Mouse (Mus musculus) kidney, embryonic 16.5 days (tissue): ENCODE results near the gene Gm36210. TPM values are rescaled to one million over a fixed set of nuclear protein-coding genes. Genes with fewer than 3 reads are reported as not detected.

ENCODE experiments used
- ATAC-seq: fragments of 200-750 bp; cut with Nextera tagmentation; 2 replicates; pipeline ENCODE4 v1.8.0; 2017; ENCODE audit warnings: moderate TSS enrichment; ENCODE audit not compliant: low FRiP score, low TSS enrichment
- H3K27ac ChIP-seq: fragments of 300-500 bp; sonication (generic); 2 replicates; pipeline ENCODE4 v1.5.1; 2014; ENCODE audit warnings: low read length
- H3K27me3 ChIP-seq: fragments of 300-500 bp; sonication (generic); 2 replicates; pipeline ENCODE4 v1.6.1; 2014; ENCODE audit warnings: low read length, control low read depth, mixed read lengths; ENCODE audit not compliant: insufficient read depth
- H3K36me3 ChIP-seq: fragments of 300-500 bp; sonication (generic); 2 replicates; pipeline ENCODE4 v1.6.1; 2014; ENCODE audit warnings: low read length, control low read depth, mixed read lengths; ENCODE audit not compliant: insufficient read depth
- H3K4me1 ChIP-seq: fragments of 300-500 bp; sonication (generic); 2 replicates; pipeline ENCODE4 v1.6.1; 2014; ENCODE audit warnings: low read length, control low read depth, mixed read lengths; ENCODE audit not compliant: insufficient read depth
- H3K4me2 ChIP-seq: fragments of 300-500 bp; sonication (generic); replicated peaks from 2 replicates; pipeline ENCODE4 v1.6.1; 2014; ENCODE audit warnings: low read depth, low read length
- H3K4me3 ChIP-seq: fragments of 300-500 bp; sonication (generic); 2 replicates; pipeline ENCODE4 v1.5.1; 2014; ENCODE audit warnings: mild to moderate bottlenecking, low read length
- H3K9ac ChIP-seq: fragments of 300-500 bp; sonication (generic); replicated peaks from 2 replicates; pipeline ENCODE4 v1.6.1; 2014; ENCODE audit warnings: low read length
- H3K9me3 ChIP-seq: fragments of 300-500 bp; sonication (generic); 2 replicates; pipeline ENCODE4 v1.6.1; 2016; ENCODE audit warnings: low read length, control low read depth
- whole genome bisulfite sequencing: fragments of 180-500 bp; shearing (Covaris S2); extraction: QIAGEN DNeasy Blood & Tissue Kit; methylation state at CpG from one replicate; pipeline ENCODE4 v1.1.7; 2014; 5-methylcytosine and 5-hydroxymethylcytosine counted together
- polyA plus RNA-seq: library from polyadenylated mRNA; unstranded; fragments of >200 nt; fragmentation: Nextera tagmentation; extraction: Ambion mirVana; gene quantifications from 2 replicates; pipeline ENCODE4 v1.2.1, GENCODE M21; 2015

The Gm36210 gene
- polyA plus RNA-seq, 1 experiment from 2014 or later = not detected

DNA sequence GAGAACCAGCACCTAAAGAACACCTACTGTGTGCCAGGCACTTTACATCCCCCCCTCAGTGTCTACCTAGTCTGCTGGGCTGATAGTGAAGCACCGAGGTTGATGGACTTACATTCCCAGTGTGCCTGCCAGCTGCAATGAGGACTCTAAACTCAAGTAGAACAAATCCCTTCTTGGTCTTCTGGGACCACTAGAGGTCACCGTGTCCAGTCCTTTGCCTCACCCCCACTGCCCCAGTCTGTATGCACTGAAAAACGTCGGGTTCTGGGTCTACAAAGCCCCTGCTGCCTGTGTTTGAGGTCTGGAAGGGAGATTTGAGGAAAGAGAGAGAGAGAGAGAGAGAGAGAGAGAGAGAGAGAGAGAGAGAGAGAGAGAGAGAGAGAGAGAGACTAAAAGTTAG, 18.2 kb upstream of the Gm36210 start:
- ATAC-seq = no peak
- Histone ChIP-seq H3K4me1 (peaks cover 54% of the 10 kb centered on the region), H3K4me2 (peak overlapping the region; percentile 78), H3K9me3 (no peaks in the 10 kb centered on the region), H3K36me3 (peaks cover 15% of the 10 kb centered on the region), H3K9ac (peak overlapping the region; percentile 70), H3K27ac (peak overlapping the region; percentile 81), H3K27me3 (no peaks in the 10 kb centered on the region), H3K4me3 (peak overlapping the region; percentile 43)
- 0% methylated on average over 4 of the region's 4 CpGs for WGBS

DNA sequence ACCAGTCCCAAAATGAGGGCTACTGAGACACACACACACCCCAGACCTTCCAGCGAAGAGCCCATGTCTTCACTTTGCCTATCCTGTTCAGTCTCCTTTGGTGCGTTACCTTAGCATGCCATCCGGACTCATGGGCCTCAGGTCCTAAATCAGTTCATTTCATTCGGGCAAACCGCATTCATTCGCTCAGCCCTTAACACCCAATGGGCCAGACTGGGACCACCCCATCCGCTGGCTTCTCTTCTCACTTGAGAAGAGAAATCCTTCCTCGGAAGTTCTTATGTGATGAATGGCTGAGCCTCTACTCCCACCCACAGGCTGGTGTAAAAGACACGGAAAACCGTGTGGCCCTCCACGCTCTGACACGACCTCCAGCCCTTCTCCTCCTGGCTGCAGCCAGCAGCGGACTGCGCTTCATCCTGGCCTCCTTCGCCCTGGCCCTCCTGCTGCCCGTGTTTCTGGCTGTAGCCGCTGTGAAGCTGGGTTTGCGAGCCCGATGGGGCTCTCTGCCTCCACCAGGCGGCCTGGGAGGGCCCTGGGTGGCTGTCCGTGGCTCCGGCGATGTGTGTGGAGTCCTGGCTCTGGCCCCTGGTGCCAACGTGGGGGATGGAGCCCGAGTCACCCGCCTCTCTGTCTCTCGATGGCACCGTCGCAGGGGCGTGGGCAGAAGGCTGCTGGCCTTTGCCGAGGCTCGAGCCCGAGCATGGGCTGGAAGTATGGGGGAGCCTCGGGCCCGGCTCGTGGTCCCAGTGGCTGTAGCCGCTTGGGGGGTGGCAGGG, 17.5 kb upstream of the Gm36210 start:
- Histone ChIP-seq H3K36me3 (peaks cover 22% of the 10 kb centered on the region), H3K27me3 (no peaks in the 10 kb centered on the region), H3K4me2 (peak overlapping the region; percentile 78), H3K9me3 (no peaks in the 10 kb centered on the region), H3K4me3 (peak overlapping the region; percentile 43), H3K4me1 (peaks cover 54% of the 10 kb centered on the region), H3K27ac (peak overlapping the region; percentile 81), H3K9ac (peak overlapping the region; percentile 70)
- 3% methylated on average over 37 of the region's 37 CpGs for WGBS
- peak; percentile 1; the same call in 1 of the 2 replicates for ATAC-seq

DNA sequence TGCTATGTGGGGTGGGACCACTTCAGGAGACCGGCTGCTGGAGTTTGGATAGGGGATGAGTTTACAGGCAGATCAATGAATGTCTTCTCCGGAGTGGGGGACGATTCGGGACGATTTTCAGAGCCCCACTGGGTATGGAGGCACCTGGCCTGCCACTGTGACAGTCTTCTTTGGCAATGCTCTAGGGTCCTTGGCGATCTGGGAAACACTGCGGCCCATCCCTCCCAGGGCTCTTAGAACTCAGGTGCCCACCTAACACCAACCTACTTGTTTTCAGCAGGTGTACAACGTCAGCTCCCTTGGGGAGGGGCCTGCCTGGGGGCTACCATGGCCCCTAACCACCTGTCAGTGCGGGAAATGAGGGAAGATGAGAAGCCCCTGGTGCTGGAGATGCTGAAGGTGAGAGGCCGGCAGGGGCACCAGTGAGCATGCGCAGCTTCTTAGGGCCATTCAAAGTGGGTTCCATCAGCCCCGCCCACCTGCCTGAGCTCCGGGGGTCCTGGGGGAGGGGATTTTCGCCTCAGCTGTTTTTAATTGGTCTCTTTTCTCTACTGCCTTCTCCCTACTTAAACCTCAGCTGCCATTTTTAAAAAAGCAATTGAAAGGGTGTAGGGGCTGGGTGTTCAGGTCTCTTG, 16.7 kb upstream of the Gm36210 start:
- Histone ChIP-seq H3K27me3 (no peaks in the 10 kb centered on the region), H3K4me3 (peak overlapping the region; percentile 43), H3K9me3 (no peaks in the 10 kb centered on the region), H3K4me1 (peaks cover 50% of the 10 kb centered on the region), H3K27ac (peak overlapping the region; percentile 81), H3K36me3 (peaks cover 30% of the 10 kb centered on the region), H3K4me2 (peak overlapping the region; percentile 78), H3K9ac (peak overlapping the region; percentile 70)
- ATAC-seq = 0 out of 2 replicates have a peak, but pooled peaks have one; percentile 1
- WGBS = 1% methylated on average over 14 of the region's 14 CpGs

DNA sequence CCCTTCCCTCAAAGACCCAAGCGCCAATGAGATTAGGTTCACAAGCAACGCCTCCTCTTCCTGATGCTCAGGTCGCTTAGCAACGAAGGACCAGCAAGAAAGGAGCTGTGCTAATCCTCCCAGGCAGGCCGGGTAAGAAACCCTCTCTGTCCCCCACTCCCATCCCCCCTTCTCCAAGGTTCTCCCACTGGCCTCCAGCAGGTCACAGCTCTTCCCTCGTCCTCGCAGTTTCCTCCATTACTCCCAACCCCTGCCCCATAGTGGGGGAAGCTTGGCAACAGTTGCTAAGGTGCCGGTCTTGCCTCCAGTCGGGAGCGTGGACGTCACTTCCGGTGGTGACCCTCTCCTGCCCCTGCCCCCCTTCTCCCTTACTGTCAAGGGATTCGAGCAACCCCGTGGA, 16.2 kb upstream of the Gm36210 start:
- no peaks in the 10 kb centered on the region for H3K27me3 ChIP-seq
- H3K4me2 ChIP-seq = peak overlapping the region; percentile 78
- H3K27ac ChIP-seq = peak overlapping the region; percentile 76
- peak overlapping the region; percentile 43 for H3K4me3 ChIP-seq
- no peaks in the 10 kb centered on the region for H3K9me3 ChIP-seq
- ATAC-seq = peak; percentile 49
- H3K4me1 ChIP-seq = peaks cover 50% of the 10 kb centered on the region
- under 1% methylated on average over 14 of the region's 14 CpGs for WGBS
- H3K9ac ChIP-seq = peak overlapping the region; percentile 70
- peaks cover 35% of the 10 kb centered on the region for H3K36me3 ChIP-seq

DNA sequence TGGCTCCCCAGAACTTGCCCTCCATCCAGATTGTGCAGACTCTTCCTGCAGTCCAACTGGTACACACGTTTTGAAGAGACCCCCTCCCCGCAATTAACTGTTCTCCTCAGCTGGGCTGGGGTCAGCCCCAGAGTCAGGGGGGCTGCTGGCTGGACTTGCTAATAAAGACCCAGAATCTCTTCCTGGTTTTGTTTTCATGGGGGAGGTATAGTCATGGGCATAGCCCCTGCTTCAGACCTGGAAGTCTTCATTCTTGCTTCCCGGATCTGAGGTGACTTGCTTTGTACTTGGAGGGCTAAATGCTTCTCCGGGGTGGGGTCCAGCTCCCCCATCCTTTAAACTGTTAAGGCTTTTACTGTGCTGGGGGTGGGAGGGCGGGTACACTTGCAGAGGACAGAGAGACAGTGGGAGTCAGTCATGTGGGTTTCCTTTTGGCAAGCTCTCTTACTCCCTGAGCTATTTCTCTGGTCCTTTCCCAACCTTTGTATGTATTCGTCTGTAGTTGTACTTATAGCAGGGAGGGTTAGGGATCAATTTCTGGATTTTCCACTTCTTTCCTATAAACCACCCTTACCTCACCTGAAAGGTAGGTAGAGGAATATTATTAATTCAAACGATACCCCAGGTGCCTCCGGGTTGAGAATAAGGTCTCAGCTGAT, 15.6 kb upstream of the Gm36210 start, which contains the start of gene Nat14:
Gene Nat14, plus strand, starts transcription at position 205 of the 659 bp plus-strand sequence.
- peak within 1 kb of the TSS; percentile 43 for H3K4me3 ChIP-seq
- no peaks in the 10 kb centered on the region for H3K27me3 ChIP-seq
- peak within 1 kb of the TSS; percentile 70 for H3K9ac ChIP-seq
- no peak for ATAC-seq
- peak within 1 kb of the TSS; percentile 76 for H3K27ac ChIP-seq
- H3K4me2 ChIP-seq = peak within 1 kb of the TSS; percentile 78
- no peaks in the 10 kb centered on the region for H3K9me3 ChIP-seq
- H3K4me1 ChIP-seq = peaks cover 48% of the 10 kb centered on the region
- peaks cover 38% of the 10 kb centered on the region for H3K36me3 ChIP-seq
- WGBS = 26% methylated on average over 8 of the region's 8 CpGs

DNA sequence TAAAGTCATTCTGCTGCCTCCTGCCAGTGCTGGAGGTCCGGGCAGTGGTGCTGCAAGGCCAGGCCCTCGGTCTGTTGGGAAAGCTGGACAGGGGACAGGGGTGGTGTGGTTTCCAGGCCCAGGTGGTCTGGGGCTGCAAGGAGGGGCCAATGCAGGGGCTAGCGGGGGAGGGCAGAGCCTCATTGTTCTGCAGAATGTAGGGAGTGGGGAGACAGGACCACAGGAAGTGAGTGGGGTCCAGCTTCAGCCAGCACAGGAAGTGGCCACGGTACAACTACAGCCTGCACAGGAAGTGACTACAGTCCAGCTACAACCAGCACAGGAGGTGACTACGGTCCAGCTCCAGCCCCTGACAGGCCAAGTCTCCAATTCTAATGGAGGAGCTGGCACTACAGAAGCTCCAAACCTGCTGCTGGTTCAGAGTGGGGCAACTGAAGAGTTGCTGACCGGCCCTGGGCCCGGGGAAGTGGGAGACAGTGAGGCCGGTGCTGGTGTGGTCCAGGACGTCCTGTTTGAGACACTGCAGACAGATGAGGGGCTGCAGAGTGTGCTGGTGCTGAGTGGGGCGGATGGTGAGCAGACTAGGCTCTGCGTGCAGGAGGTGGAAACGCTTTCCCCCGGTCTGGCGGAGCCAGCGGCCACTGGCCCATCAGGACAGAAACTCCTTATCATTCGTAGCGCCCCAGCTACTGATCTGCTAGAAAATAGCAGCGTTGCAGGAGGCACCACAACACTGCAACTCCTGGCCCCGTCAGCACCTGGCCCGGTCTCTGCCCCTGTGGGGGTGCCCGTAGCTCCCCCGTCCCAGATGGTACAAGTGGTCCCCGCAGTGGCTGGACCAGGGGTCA, 14.9 kb upstream of the Gm36210 start:
- WGBS = 59% methylated on average over 23 of the region's 23 CpGs
- Histone ChIP-seq H3K9ac (peak overlapping the region; percentile 37; the same call in 1 of the 2 replicates), H3K4me2 (no peak overlapping the region), H3K4me3 (no peak overlapping the region), H3K4me1 (peaks cover 49% of the 10 kb centered on the region), H3K27me3 (no peaks in the 10 kb centered on the region), H3K9me3 (no peaks in the 10 kb centered on the region), H3K27ac (peak overlapping the region; percentile 73), H3K36me3 (peaks cover 38% of the 10 kb centered on the region)
- no peak for ATAC-seq

DNA sequence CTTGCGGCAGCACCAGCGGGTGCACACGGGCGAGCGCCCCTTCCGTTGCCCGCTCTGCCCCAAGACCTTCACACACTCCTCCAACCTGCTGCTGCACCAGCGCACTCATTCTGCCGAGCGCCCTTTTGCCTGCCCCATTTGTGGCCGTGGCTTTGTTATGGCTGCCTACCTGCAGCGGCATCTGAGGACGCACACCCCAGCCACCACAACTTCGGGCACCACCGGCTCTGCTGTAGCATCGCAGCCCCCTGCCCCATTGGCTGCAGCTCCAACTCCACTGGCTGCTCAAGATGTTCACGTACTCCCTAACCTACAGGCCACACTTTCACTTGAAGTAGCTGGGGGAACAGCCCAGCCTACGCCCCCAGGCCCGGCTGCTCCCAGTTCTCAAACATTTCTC, 14.2 kb upstream of the Gm36210 start:
- no peak overlapping the region for H3K4me3 ChIP-seq
- peaks cover 46% of the 10 kb centered on the region for H3K4me1 ChIP-seq
- no peak for ATAC-seq
- no peak overlapping the region for H3K4me2 ChIP-seq
- WGBS = 93% methylated on average over 19 of the region's 19 CpGs
- no peaks in the 10 kb centered on the region for H3K9me3 ChIP-seq
- H3K27ac ChIP-seq = peak overlapping the region; percentile 73
- H3K27me3 ChIP-seq = no peaks in the 10 kb centered on the region
- peaks cover 38% of the 10 kb centered on the region for H3K36me3 ChIP-seq
- H3K9ac ChIP-seq = peak overlapping the region; percentile 37; the same call in 1 of the 2 replicates

DNA sequence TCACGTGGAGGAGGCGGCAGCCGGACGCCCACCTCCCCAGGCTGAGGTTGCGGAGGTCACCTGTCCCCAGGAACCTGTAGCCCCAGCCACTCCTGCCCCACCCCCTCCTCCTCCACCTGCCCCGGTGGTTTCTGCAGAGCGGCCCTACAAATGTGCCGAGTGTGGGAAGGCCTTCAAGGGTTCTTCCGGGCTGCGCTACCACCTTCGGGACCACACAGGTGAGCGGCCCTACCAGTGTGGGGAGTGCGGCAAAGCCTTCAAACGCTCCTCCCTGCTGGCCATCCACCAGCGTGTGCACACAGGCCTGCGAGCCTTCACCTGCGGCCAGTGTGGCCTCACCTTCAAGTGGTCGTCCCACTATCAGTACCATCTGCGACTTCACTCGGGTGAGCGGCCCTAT, 13.7 kb upstream of the Gm36210 start:
- H3K4me3 ChIP-seq = no peak overlapping the region
- no peak overlapping the region for H3K9ac ChIP-seq
- H3K27ac ChIP-seq = no peak overlapping the region
- H3K4me2 ChIP-seq = no peak overlapping the region
- H3K4me1 ChIP-seq = peaks cover 42% of the 10 kb centered on the region
- no peaks in the 10 kb centered on the region for H3K27me3 ChIP-seq
- H3K9me3 ChIP-seq = no peaks in the 10 kb centered on the region
- H3K36me3 ChIP-seq = peaks cover 38% of the 10 kb centered on the region
- no peak for ATAC-seq
- WGBS = 90% methylated on average over 21 of the region's 21 CpGs

DNA sequence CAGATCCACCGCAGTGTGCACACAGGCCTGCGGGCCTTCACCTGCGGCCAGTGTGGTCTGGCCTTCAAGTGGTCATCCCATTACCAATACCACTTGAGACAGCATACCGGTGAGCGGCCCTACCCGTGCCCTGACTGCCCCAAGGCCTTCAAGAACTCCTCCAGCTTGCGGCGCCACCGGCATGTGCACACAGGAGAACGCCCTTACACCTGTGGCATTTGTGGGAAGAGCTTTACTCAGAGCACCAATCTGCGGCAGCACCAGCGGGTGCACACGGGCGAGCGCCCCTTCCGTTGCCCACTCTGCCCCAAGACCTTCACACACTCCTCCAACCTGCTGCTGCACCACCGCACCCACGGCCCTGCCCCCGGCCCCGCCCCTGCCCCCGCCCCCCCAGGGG, 12.8 kb upstream of the Gm36210 start:
- no peak for ATAC-seq
- WGBS = 86% methylated on average over 16 of the region's 21 CpGs
- H3K36me3 ChIP-seq = peaks cover 38% of the 10 kb centered on the region

More for the DNA sequence above, 12.8 kb upstream of the Gm36210 start:
- no peak overlapping the region for H3K27ac ChIP-seq
- no peak overlapping the region for H3K4me3 ChIP-seq
- no peaks in the 10 kb centered on the region for H3K9me3 ChIP-seq
- no peak overlapping the region for H3K4me2 ChIP-seq
- H3K9ac ChIP-seq = no peak overlapping the region
- H3K4me1 ChIP-seq = peaks cover 40% of the 10 kb centered on the region
- no peaks in the 10 kb centered on the region for H3K27me3 ChIP-seq
